ENCODE assay signal across 11 mouse cellular contexts in genomic region chr8:84569921-84570673, GRCm38 (mm10).
DNase-seq lines count a peak whose midpoint lies in the region; ATAC-seq and TF ChIP-seq lines count a peak whose summit lies in the region.
"Had no signal": no experiment of that assay in that cellular context is flagged by ENCODE, and none has a peak within 500 bp of the region (broad histone marks: within the 10 kb centered on the region; RNA-seq: fewer than 3 reads in every experiment).

No protein-coding gene starts in this region.

- TF ChIP-seq POLR2A in CH12.LX (IDR thresholded peaks at IDR 0.05; ENCODE audit: low read depth, low read length): no peak
- TF ChIP-seq POLR2A in brain, embryonic 14.5 days (IDR thresholded peaks at IDR 0.05; ENCODE audit: borderline replicate concordance, extremely low read depth, insufficient read depth, insufficient read length, poor library complexity, severe bottlenecking): no peak

- peak overlapping the region; percentile 10 for H3K4me3 ChIP-seq in heart, embryonic 12.5 days
- no peak overlapping the region for H3K4me3 ChIP-seq in CH12.LX (replicated peaks in 1 of 3; ENCODE audit: low read depth in 2 of 3, low read length in 2 of 3, poor library complexity in 1 of 3)
- H3K4me3 ChIP-seq in limb, embryonic 13.5 days: peak overlapping the region; percentile 3; the same call in 1 of the 2 replicates
- H3K4me3 ChIP-seq: neural tube, embryonic 12.5 days had no signal

- no peak for TF ChIP-seq EP300 in CH12.LX (IDR thresholded peaks at IDR 0.05; ENCODE audit: low read length)

- H3K9ac ChIP-seq in heart, embryonic 12.5 days: no peak overlapping the region
- no peak overlapping the region for H3K9ac ChIP-seq in CH12.LX (ENCODE audit: insufficient read depth, low read depth)
- H3K9ac ChIP-seq in limb, embryonic 13.5 days: no peak overlapping the region
- H3K9ac ChIP-seq: neural tube, embryonic 12.5 days had no signal

- 26% methylated on average over 25 of the region's 25 CpGs for WGBS in heart, embryonic 12.5 days
- WGBS in limb, embryonic 13.5 days: 37% methylated on average over 25 of the region's 25 CpGs

- H3K4me1 ChIP-seq in heart, embryonic 12.5 days (replicated peaks): 0 out of 2 replicates have a peak, but pooled peaks cover 4% of the 10 kb centered on the region
- peaks cover 5% of the 10 kb centered on the region in 2 experiments; a peak in 2 of 4 replicates for H3K4me1 ChIP-seq in CH12.LX (ENCODE audit: control insufficient read depth in 1 of 2, insufficient read depth in 2 of 2)
- peaks cover 3% of the 10 kb centered on the region; the same call in 1 of the 2 replicates for H3K4me1 ChIP-seq in limb, embryonic 13.5 days
- H3K4me1 ChIP-seq: neural tube, embryonic 12.5 days had no signal

- ATAC-seq in heart, embryonic 12.5 days (ENCODE audit: insufficient number of reproducible peaks, low FRiP score): no peak
- ATAC-seq in limb, embryonic 13.5 days (ENCODE audit: low FRiP score, low read depth): no peak

- H3K9me3 ChIP-seq in heart, embryonic 12.5 days (replicated peaks): no peaks in the 10 kb centered on the region
- peaks cover 2% of the 10 kb centered on the region for H3K9me3 ChIP-seq in CH12.LX (replicated peaks; ENCODE audit: low read length)
- no peaks in the 10 kb centered on the region for H3K9me3 ChIP-seq in limb, embryonic 13.5 days
- H3K9me3 ChIP-seq: neural tube, embryonic 12.5 days had no signal

- no peaks in the 10 kb centered on the region for H3K36me3 ChIP-seq in heart, embryonic 12.5 days
- no peaks in the 10 kb centered on the region for H3K36me3 ChIP-seq in CH12.LX (replicated peaks in 1 of 2; ENCODE audit: control insufficient read depth in 1 of 2, insufficient read depth in 1 of 2, low read length in 1 of 2)
- no peaks in the 10 kb centered on the region for H3K36me3 ChIP-seq in limb, embryonic 13.5 days

- dilution Hi-C loops in CH12.LX (cut with MboI; ENCODE audit: extremely low pct_ligation_motif_present, extremely low pct_unique_long_range_greater_than_20kb, low sequenced_read_pairs): no loop called here

- H3K27me3 ChIP-seq in heart, embryonic 12.5 days (replicated peaks): peaks cover 58% of the 10 kb centered on the region
- H3K27me3 ChIP-seq in CH12.LX (replicated peaks): peaks cover 50% of the 10 kb centered on the region
- H3K27me3 ChIP-seq in limb, embryonic 13.5 days: peaks cover 34% of the 10 kb centered on the region
- H3K27me3 ChIP-seq: neural tube, embryonic 12.5 days had no signal

- no peak for DNase-seq in heart, adult 8-10 months (ENCODE audit: low spot score)
- no peak for DNase-seq in CH12.LX (ENCODE audit: extremely low read depth)
- DNase-seq in brain, embryonic 14.5 days (ENCODE audit: low read depth): peak; percentile 62
- no peak for DNase-seq in spleen, postnatal 10 days (ENCODE audit: low spot score in 2 of 2)
- no peak for DNase-seq in T-cell, adult 2 months (ENCODE audit: low spot score)
- DNase-seq in adrenal gland, adult 18-20 months (ENCODE audit: low spot score in 2 of 2): no peak
- DNase-seq: adrenal gland, postnatal 25 days; kidney, postnatal 10 days had no signal

- peak; percentile 25 for TF ChIP-seq RAD21 in CH12.LX (IDR thresholded peaks at IDR 0.05; ENCODE audit: low read depth, low read length)

- peak overlapping the region; percentile 50 for H3K4me2 ChIP-seq in heart, embryonic 12.5 days
- H3K4me2 ChIP-seq in CH12.LX (ENCODE audit: insufficient read depth, low read depth, poor library complexity, severe bottlenecking): no peak overlapping the region
- H3K4me2 ChIP-seq in limb, embryonic 13.5 days (replicated peaks): peak overlapping the region; percentile 32
- H3K4me2 ChIP-seq: neural tube, embryonic 12.5 days had no signal

- H3K27ac ChIP-seq in heart, embryonic 12.5 days (ENCODE audit: poor library complexity, severe bottlenecking): no peak overlapping the region
- no peak overlapping the region for H3K27ac ChIP-seq in CH12.LX (ENCODE audit: insufficient read depth, low read depth)
- H3K27ac ChIP-seq in limb, embryonic 13.5 days: no peak overlapping the region
- H3K27ac ChIP-seq: neural tube, embryonic 12.5 days had no signal

- in situ Hi-C loops in CH12.LX (cut with MboI; ENCODE audit: low pct_ligation_motif_present, low pct_unique_long_range_greater_than_20kb, low sequenced_read_pairs): no loop called here

- H3K79me2 ChIP-seq in CH12.LX (replicated peaks; ENCODE audit: control insufficient read depth, extremely low read depth, insufficient read depth, poor library complexity, severe bottlenecking): no peaks in the 10 kb centered on the region

- peak; percentile 38 to 44; a peak in 2 of 4 replicates for TF ChIP-seq CTCF in CH12.LX (conservative IDR thresholded peaks at IDR 0.05 in 1 of 2, IDR thresholded peaks at IDR 0.05 in 1 of 2; ENCODE audit: low read depth in 2 of 2, low read length in 2 of 2)
- peak; percentile 30; the same call in 1 of the 2 replicates for TF ChIP-seq CTCF in brain, embryonic 14.5 days (IDR thresholded peaks at IDR 0.05; ENCODE audit: borderline replicate concordance, extremely low read depth, insufficient read depth, insufficient read length)

TF ChIP-seq in CH12.LX, 34 proteins besides CTCF, POLR2A, EP300 and RAD21:
- no peak for TF ChIP-seq MYC (IDR thresholded peaks at IDR 0.05; ENCODE audit: low read depth, low read length)
- 0 out of 2 replicates have a peak, but pooled peaks have one; percentile 3 for TF ChIP-seq SMC3 (IDR thresholded peaks at IDR 0.05; ENCODE audit: low read depth, low read length)

Comparison
In these comparisons a context has a peak if more than half of its experiments do, and no peak if none do; other contexts are left out.
1. H3K4me3 ChIP-seq: peak in heart, embryonic 12.5 days (single experiment) and limb, embryonic 13.5 days (single experiment); none in CH12.LX (0 of 3).